Mouse (Mus musculus) heart, embryonic 14.5 days (tissue): Measurements from ENCODE around the gene Mapk3. TPM values are rescaled to one million over a fixed set of nuclear protein-coding genes. Genes with fewer than 3 reads are reported as not detected.

Experiments
- ATAC-seq: fragments of 200-750 bp; cut with Nextera tagmentation; 2 replicates; pipeline ENCODE4 v1.8.0; 2017; ENCODE audit warnings: low read depth, moderate TSS enrichment; ENCODE audit not compliant: insufficient number of reproducible peaks, insufficient read depth, low FRiP score
- H3K27ac ChIP-seq, 2 experiments: fragments of 200-500 bp in 1 of 2; fragments of 300-500 bp in 1 of 2; sonication (generic) in 1 of 2; replicated peaks in 1 of 2; 2 replicates each; pipeline ENCODE4 v1.5.1; 2012 to 2014; ENCODE audit warnings: low read depth in 2 of 2, low read length in 2 of 2, control low read depth in 1 of 2, mild to moderate bottlenecking in 1 of 2, mixed read lengths in 1 of 2; ENCODE audit not compliant: control insufficient read depth in 1 of 2, insufficient read depth in 1 of 2
- H3K27me3 ChIP-seq: fragments of 300-500 bp; sonication (generic); 2 replicates; pipeline ENCODE4 v1.6.1; 2014; ENCODE audit warnings: mild to moderate bottlenecking, low read length, control low read depth; ENCODE audit not compliant: control insufficient read depth, insufficient read depth
- H3K36me3 ChIP-seq: fragments of 300-500 bp; sonication (generic); 2 replicates; pipeline ENCODE4 v1.6.1; 2014; ENCODE audit warnings: mild to moderate bottlenecking, control low read depth, low read length, mixed read lengths; ENCODE audit not compliant: control insufficient read depth, insufficient read depth
- H3K4me1 ChIP-seq, 2 experiments: fragments of 200-500 bp in 1 of 2; fragments of 300-500 bp in 1 of 2; sonication (generic) in 1 of 2; 2 replicates each; pipeline ENCODE4 v1.6.1; 2012 to 2014; ENCODE audit warnings: low read length in 2 of 2, control low read depth in 1 of 2, mixed read lengths in 1 of 2; ENCODE audit not compliant: control insufficient read depth in 2 of 2, insufficient read depth in 2 of 2
- H3K4me2 ChIP-seq: fragments of 300-500 bp; sonication (generic); 2 replicates; pipeline ENCODE4 v1.6.1; 2014; ENCODE audit warnings: mild to moderate bottlenecking, low read length
- H3K4me3 ChIP-seq, 2 experiments: fragments of 200-500 bp in 1 of 2; fragments of 300-500 bp in 1 of 2; sonication (generic) in 1 of 2; 2 replicates each; pipeline ENCODE4 v1.5.1; 2012 to 2014; ENCODE audit warnings: low read length in 2 of 2, mild to moderate bottlenecking in 2 of 2, control low read depth in 1 of 2, low read depth in 1 of 2, moderate library complexity in 1 of 2; ENCODE audit not compliant: control insufficient read depth in 1 of 2, insufficient read depth in 1 of 2
- H3K9ac ChIP-seq: fragments of 300-500 bp; sonication (generic); 2 replicates; pipeline ENCODE4 v1.6.1; 2014; ENCODE audit warnings: mild to moderate bottlenecking, low read length
- H3K9me3 ChIP-seq: fragments of 300-500 bp; sonication (generic); 2 replicates; pipeline ENCODE4 v1.6.1; 2016; ENCODE audit warnings: low read length, control low read depth; ENCODE audit not compliant: control insufficient read depth
- WGBS: fragments of 180-500 bp; shearing (Covaris S2); extraction: QIAGEN DNeasy Blood & Tissue Kit; methylation state at CpG from one replicate; pipeline ENCODE4 v1.1.7; 2014; 5-methylcytosine and 5-hydroxymethylcytosine counted together
- polyA plus RNA-seq: library from polyadenylated mRNA; unstranded; fragments of >200 nt; fragmentation: Nextera tagmentation; extraction: Ambion mirVana; gene quantifications from 2 replicates; pipeline ENCODE4 v1.2.1, GENCODE M21; 2014

Mapk3 gene
- polyA plus RNA-seq, 1 experiment from 2014 or later = 57.3 TPM

DNA sequence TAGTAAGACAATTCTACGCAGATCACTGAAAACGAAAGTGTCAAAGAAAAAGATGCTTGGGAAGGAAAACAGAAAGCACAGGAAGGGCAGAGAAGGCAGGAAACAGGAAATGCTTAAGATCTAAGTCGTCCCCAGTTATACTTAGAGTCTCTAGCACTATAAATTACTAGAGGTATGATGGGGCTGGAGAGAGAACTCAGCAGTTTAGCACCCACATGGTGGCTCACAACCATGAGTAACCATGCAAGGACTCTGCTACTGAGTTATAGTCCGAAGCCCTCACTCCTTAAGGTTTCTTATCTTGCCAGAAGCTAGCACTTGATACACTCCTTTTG, 34.8 kb downstream of the Mapk3 start:
- Histone ChIP-seq H3K9ac (no peak overlapping the region), H3K36me3 (peaks cover 57% of the 10 kb centered on the region), H3K9me3 (no peaks in the 10 kb centered on the region), H3K4me2 (no peak overlapping the region), H3K27me3 (no peaks in the 10 kb centered on the region), H3K4me1 (peaks cover 4 to 29% of the 10 kb centered on the region in 2 experiments), H3K27ac (peak overlapping the region in 1 of 2 experiments; percentile 43; a peak in 2 of 4 replicates), H3K4me3 (no peak overlapping the region)
- no peak for ATAC-seq
- 44% methylated on average over 4 of the region's 4 CpGs for WGBS

GRCm38 (mm10) chr7:126795387-126796317, 36.3 kb downstream of the Mapk3 start:
- H3K9me3 ChIP-seq = no peaks in the 10 kb centered on the region
- no peaks in the 10 kb centered on the region for H3K27me3 ChIP-seq
- peak overlapping the region; percentile 82 for H3K4me2 ChIP-seq
- H3K4me3 ChIP-seq = 0 out of 4 replicates have a peak overlapping the region, but pooled peaks of 1 of the 2 experiments have one; percentile 72
- H3K36me3 ChIP-seq = peaks cover 43% of the 10 kb centered on the region
- peaks cover 12 to 37% of the 10 kb centered on the region in 2 experiments for H3K4me1 ChIP-seq
- peak overlapping the region; percentile 97; the same call in 1 of the 2 replicates for H3K9ac ChIP-seq
- H3K27ac ChIP-seq = no peak overlapping the region
- WGBS = 78% methylated on average over 16 of the region's 16 CpGs
- no peak for ATAC-seq

DNA sequence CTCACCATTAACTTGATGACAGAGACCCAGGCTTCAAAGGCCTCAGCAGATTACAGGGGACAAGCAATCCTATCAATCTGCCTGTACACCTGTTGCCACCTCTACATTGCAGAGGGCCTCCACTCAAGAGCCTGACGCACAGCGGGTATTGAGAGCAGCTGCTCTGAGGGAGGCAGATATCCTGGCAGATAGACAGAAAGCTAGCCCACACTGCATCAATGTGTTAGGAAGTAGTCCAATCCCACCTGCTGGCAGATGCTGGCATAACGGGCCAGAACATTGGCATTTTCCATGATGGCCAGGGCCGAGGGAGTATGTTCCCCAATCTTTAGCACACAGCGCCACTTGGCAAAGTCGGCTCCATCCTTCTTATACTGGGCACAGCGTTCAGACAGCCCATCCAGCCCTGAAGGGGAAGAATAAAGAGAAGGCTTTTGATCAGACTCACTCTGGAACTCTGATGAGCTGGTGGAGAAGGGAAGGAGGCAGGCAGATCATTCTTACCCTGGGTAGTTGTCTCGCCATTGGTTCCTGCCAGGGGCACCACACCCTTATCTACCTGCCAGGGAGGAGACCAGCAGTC, 37.0 kb downstream of the Mapk3 start:
- Histone ChIP-seq H3K4me1 (peaks cover 15 to 34% of the 10 kb centered on the region in 2 experiments), H3K36me3 (peaks cover 43% of the 10 kb centered on the region), H3K27ac (peak overlapping the region in 1 of 2 experiments; percentile 100; a peak in 1 of 4 replicates), H3K4me3 (peak overlapping the region; percentile 72 to 91; a peak in 3 of 4 replicates), H3K4me2 (peak overlapping the region; percentile 82), H3K9ac (peak overlapping the region; percentile 97), H3K9me3 (no peaks in the 10 kb centered on the region), H3K27me3 (no peaks in the 10 kb centered on the region)
- 61% methylated on average over 8 of the region's 8 CpGs for WGBS
- ATAC-seq = no peak

- Histone ChIP-seq H3K36me3 (peaks cover 45% of the 10 kb centered on the region), H3K4me3 (peak within 1 kb of the TSS; percentile 72 to 91), H3K27ac (peak within 1 kb of the TSS; percentile 94 to 100), H3K27me3 (no peaks in the 10 kb centered on the region), H3K4me1 (peaks cover 15 to 31% of the 10 kb centered on the region in 2 experiments), H3K4me2 (peak within 1 kb of the TSS; percentile 82), H3K9ac (peak within 1 kb of the TSS; percentile 97), H3K9me3 (no peaks in the 10 kb centered on the region)
- 6% methylated on average over 21 of the region's 21 CpGs for WGBS
- no peak for ATAC-seq
Measured at GRCm38 (mm10) chr7:126797411-126798126, 38.2 kb downstream of the Mapk3 start, which contains the start of gene Fam57b. Gene Fam57b, plus strand, starts transcription at chr7:126797668.

DNA sequence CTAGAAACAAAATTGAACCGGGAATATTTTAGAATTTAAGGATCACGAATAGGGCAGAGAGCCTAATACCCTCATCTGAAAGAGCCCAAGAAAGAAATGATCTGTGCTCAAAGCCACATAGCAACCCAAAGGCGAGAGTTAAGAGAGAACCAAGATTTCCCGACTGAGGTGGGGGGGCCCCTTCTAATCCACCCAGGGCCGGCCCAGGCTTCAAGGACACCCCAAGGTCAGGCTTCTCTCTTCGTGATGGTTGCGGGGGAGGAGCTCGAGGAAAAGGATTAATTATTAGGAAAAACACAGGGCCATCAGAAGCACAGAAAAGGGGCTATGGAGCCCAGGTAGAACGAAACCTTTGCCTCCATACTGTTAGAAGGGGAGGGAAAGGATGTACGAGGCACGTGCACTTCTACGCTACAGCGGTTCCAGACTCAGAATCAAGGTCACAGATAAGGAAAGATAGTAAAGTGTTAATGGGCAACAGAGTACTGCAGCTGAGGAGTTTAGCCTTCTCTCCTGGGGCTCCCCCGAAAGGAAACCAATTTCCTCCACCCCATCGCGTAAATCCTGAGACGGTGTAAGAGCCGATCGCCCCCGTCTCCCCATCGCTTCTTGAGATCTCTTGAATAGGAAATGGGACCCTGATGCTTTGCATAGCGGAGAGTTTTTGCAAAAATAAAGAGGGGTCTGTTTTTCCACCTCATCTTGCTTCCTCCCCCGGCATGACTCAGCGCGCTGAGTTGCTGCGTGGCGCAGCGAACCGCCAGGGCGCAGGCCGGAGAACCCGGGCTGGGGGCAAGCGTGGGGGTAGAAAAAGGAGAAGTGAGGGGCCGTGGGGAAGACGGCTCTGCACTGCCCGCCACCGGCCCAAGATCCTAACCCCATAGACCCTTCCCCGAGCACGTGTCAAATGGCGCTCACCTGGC, 39.0 kb downstream of the Mapk3 start:
- Histone ChIP-seq H3K4me2 (peak overlapping the region; percentile 82), H3K4me1 (peaks cover 13 to 25% of the 10 kb centered on the region in 2 experiments), H3K4me3 (peak overlapping the region; percentile 72 to 91), H3K9ac (peak overlapping the region; percentile 97), H3K9me3 (no peaks in the 10 kb centered on the region), H3K27me3 (no peaks in the 10 kb centered on the region), H3K36me3 (peaks cover 50% of the 10 kb centered on the region), H3K27ac (peak overlapping the region; percentile 94 to 100)
- WGBS = under 1% methylated on average over 40 of the region's 40 CpGs
- no peak for ATAC-seq

DNA sequence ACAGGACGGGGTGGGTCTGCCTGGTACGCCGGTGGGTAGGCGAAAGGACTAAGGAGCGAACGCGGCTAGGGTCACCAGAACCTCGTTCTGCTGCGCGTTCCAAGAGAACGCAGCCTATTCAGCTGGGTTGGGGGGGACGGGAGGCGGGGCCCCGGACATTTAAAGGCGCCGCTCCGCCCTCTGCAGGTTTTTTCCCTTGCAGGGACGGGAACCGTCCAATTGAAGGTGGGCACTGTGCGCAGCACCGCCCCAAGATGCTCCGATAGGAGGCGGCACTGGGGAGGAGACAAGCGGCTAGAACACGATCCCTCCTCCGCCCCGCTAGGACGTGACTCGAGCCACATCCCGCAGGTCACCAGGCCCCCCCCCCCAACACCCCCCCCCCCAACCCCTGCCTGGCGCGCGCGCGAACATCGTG, 39.7 kb downstream of the Mapk3 start:
- Histone ChIP-seq H3K36me3 (peaks cover 51% of the 10 kb centered on the region), H3K9ac (peak overlapping the region; percentile 97)
- WGBS = under 1% methylated on average over 29 of the region's 36 CpGs

More for the DNA sequence above, 39.7 kb downstream of the Mapk3 start:
- peak; percentile 93 for ATAC-seq
- H3K4me3 ChIP-seq = peak overlapping the region; percentile 72 to 91
- H3K27ac ChIP-seq = peak overlapping the region; percentile 100
- peak overlapping the region; percentile 90 for H3K4me2 ChIP-seq
- H3K27me3 ChIP-seq = no peaks in the 10 kb centered on the region
- H3K9me3 ChIP-seq = no peaks in the 10 kb centered on the region
- peaks cover 13 to 25% of the 10 kb centered on the region in 2 experiments for H3K4me1 ChIP-seq
